Mouse (Mus musculus) C2C12 (cell line): ENCODE measurements around the gene Fam228b. TPM values are rescaled to one million over a fixed set of nuclear protein-coding genes. Genes with fewer than 3 reads are reported as not detected.

Experiments used
- H3K27me3 ChIP-seq: one replicate; pipeline ENCODE4 v1.6.1; 2011; ENCODE audit not compliant: control insufficient read depth, insufficient read depth, insufficient read length
- H3K36me3 ChIP-seq: one replicate; pipeline ENCODE4 v1.6.1; 2011; ENCODE audit not compliant: control insufficient read depth, insufficient read depth
- H3K4me3 ChIP-seq: one replicate; pipeline ENCODE4 v1.5.1; 2011; ENCODE audit warnings: mild to moderate bottlenecking, control low read depth; ENCODE audit not compliant: poor library complexity, insufficient read depth, severe bottlenecking
- H3K79me2 ChIP-seq: one replicate; pipeline ENCODE4 v1.6.1; 2011; ENCODE audit not compliant: control insufficient read depth, insufficient read depth
- H3K79me3 ChIP-seq: one replicate; pipeline ENCODE4 v1.6.1; 2011; ENCODE audit warnings: low read depth, control low read depth
- H3ac ChIP-seq: one replicate; pipeline ENCODE3; 2011; ENCODE audit warnings: low read depth; ENCODE audit not compliant: control insufficient read depth, insufficient read length
- CEBPB ChIP-seq: IDR thresholded peaks from one replicate; pipeline ENCODE4 v1.6.1; 2011; ENCODE audit warnings: low read depth, mild to moderate bottlenecking, control low read depth, moderate library complexity
- CTCF ChIP-seq: IDR thresholded peaks from one replicate; pipeline ENCODE4 v1.5.1; 2011; ENCODE audit not compliant: control insufficient read depth, insufficient read depth, insufficient read length
- FOSL1 ChIP-seq: IDR thresholded peaks from one replicate; pipeline ENCODE4 v1.8.0; 2011; ENCODE audit warnings: mild to moderate bottlenecking, low read length; ENCODE audit not compliant: poor library complexity, insufficient read depth, severe bottlenecking
- MAX ChIP-seq: IDR thresholded peaks from one replicate; pipeline ENCODE4 v1.6.1; 2011; ENCODE audit warnings: mild to moderate bottlenecking, control low read depth
- MYOD1 ChIP-seq: IDR thresholded peaks from one replicate; pipeline ENCODE4 v1.6.1; 2011; ENCODE audit warnings: low read depth; ENCODE audit not compliant: control insufficient read depth, insufficient read length
- MYOG ChIP-seq: IDR thresholded peaks from one replicate; pipeline ENCODE4 v1.6.1; 2011; ENCODE audit not compliant: control insufficient read depth, insufficient read length; ENCODE audit errors: extremely low read depth
- USF1 ChIP-seq: IDR thresholded peaks from one replicate; pipeline ENCODE4 v1.6.1; 2011; ENCODE audit warnings: low read depth, mild to moderate bottlenecking, control low read depth, moderate library complexity
- polyA plus RNA-seq: library from polyadenylated mRNA; unstranded; fragments of >200 nt; fragmentation: generic; extraction: Trizol; gene quantifications from one replicate; pipeline ENCODE4 v1.2.1, GENCODE M21; 2012; ENCODE audit warnings: missing spikeins

Gene Fam228b
- polyA plus RNA-seq, 1 experiment = 0.01 TPM

DNA sequence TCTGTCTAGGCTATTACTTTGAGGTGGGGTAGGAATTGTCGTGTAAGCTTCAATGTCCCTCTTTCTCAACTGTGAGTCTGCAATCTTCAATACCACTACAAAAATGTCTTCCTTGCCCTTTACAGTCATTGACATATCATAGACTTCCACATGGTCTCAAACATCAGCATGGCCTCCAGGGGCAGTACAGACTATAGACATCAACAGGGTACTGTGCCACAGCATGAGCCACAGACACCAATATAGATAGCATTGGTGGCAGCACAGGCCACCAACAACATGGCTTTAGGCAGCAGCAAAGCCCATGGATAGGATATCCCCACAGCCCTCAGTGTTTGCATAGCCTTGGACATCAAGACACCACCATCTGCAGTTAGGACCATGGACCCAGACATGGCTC lies 12.2 kb upstream of the Fam228b start:
- no peak overlapping the region for H3ac ChIP-seq
- TF ChIP-seq USF1 (no peak), MAX (no peak), CEBPB (no peak), MYOD1 (no peak), MYOG (no peak), CTCF (no peak)
- H3K79me3 ChIP-seq = no peaks in the 10 kb centered on the region
- no peaks in the 10 kb centered on the region for H3K79me2 ChIP-seq
- H3K27me3 ChIP-seq = no peaks in the 10 kb centered on the region
- H3K4me3 ChIP-seq = no peak overlapping the region
- no peaks in the 10 kb centered on the region for H3K36me3 ChIP-seq

DNA sequence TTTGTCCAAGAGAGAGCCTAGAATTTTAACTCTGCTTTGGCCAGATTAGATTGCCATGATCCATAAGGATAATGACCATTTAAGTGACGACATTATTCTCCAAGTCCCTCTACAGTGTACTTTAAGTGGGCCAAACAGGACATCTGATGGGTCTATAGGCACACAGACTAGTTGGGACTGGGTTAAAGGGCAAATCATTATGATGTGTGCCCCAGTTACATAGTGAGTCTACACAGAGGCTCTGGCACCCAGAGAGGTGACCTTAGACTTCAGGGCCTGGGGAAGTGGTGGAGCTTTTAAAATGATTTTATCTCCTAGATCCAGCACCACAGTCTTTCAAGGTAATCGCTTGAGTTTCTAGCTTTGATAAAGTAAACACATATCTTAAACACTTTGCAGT lies 11.2 kb upstream of the Fam228b start:
- H3K79me3 ChIP-seq = no peaks in the 10 kb centered on the region
- no peak overlapping the region for H3ac ChIP-seq
- TF ChIP-seq USF1 (no peak), CTCF (no peak), MYOG (no peak), FOSL1 (no peak)
- no peaks in the 10 kb centered on the region for H3K36me3 ChIP-seq
- no peaks in the 10 kb centered on the region for H3K79me2 ChIP-seq
- no peak overlapping the region for H3K4me3 ChIP-seq
- H3K27me3 ChIP-seq = no peaks in the 10 kb centered on the region

DNA sequence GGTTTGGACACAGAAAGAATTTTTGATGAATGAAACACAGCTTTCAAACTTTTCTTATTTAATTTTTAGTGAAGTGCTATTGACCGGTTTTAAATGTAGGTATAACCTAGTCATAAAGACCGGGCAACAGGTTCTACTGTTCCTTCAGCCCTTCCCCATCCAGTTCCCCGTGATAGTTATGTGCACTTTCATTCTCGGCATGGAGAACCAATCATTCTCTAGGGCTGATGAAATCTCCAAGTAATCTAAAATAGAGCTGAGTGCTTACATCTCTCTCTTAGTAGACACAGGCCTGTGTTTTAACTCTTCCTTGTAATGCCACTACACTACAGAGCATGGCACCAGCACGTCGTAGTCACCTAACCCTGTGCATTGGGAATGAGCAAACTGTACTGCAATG lies 8.7 kb upstream of the Fam228b start:
- no peak overlapping the region for H3ac ChIP-seq
- no peaks in the 10 kb centered on the region for H3K36me3 ChIP-seq
- no peaks in the 10 kb centered on the region for H3K79me2 ChIP-seq
- H3K79me3 ChIP-seq = no peaks in the 10 kb centered on the region
- TF ChIP-seq CTCF (no peak), MYOD1 (no peak), USF1 (no peak), FOSL1 (no peak), MYOG (no peak), CEBPB (no peak)
- no peak overlapping the region for H3K4me3 ChIP-seq
- H3K27me3 ChIP-seq = no peaks in the 10 kb centered on the region

DNA sequence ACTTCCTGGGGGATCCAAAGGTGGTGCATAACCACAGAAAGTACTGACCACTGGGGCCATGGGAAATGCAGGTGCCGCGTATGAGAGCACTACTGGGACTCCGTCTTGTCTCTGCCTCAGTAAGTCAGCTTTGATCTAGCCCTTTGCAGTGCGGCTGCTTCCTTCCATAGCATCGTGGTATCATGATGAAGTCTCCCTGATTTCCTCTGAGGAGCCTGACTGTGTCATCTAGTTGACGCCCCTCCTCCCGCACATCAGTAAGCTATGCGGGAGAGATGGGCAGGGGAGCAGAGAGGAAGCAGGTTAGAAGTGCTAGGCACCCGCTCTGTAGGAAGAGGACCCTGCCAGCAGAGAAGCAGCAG lies 6.5 kb upstream of the Fam228b start:
- Histone ChIP-seq H3K4me3 (no peak overlapping the region), H3K36me3 (no peaks in the 10 kb centered on the region), H3K79me2 (no peaks in the 10 kb centered on the region), H3ac (no peak overlapping the region), H3K79me3 (no peaks in the 10 kb centered on the region), H3K27me3 (no peaks in the 10 kb centered on the region)
- TF ChIP-seq CEBPB = no peak
- TF ChIP-seq MAX = no peak
- no peak for TF ChIP-seq MYOD1
- TF ChIP-seq MYOG = no peak
- no peak for TF ChIP-seq FOSL1
- TF ChIP-seq USF1 = no peak
- TF ChIP-seq CTCF = no peak

DNA sequence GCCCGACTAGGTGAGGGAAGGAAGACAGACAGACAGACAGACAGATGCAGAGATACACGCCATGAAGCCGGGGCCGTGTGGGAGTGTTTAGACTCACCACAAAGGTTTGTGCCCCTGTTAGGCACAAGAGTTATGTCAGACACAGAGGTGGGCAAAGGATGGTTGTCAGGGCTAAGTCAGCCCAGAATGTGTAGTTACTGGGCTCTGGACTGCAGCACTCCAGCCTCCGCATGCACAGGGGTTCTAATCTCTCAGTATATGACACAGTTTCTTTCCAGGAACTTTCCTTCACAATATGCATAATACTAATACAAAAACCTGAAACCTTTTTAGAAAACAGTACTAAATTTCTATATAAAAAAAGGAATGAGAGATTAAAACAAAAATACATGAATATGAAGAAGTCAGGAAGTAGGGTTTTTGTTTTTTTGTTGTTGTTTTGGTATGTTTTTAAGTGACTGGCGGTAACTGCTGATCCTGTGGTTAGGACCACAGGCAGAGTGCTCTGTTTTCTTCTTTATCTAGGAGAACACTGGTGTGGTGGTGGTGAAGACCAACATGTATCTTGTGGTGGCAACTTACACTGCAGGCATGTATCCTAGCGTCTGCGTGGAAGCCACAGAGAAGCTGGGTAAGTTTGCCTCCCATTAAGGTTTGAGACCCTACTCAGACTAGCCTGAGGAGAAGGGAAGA lies 6.0 kb upstream of the Fam228b start:
- Histone ChIP-seq H3K4me3 (no peak overlapping the region), H3K27me3 (no peaks in the 10 kb centered on the region), H3ac (no peak overlapping the region), H3K79me2 (no peaks in the 10 kb centered on the region), H3K79me3 (no peaks in the 10 kb centered on the region), H3K36me3 (no peaks in the 10 kb centered on the region)
- TF ChIP-seq MAX (no peak), FOSL1 (no peak), MYOD1 (no peak), CTCF (no peak), USF1 (no peak), MYOG (no peak), CEBPB (no peak)

DNA sequence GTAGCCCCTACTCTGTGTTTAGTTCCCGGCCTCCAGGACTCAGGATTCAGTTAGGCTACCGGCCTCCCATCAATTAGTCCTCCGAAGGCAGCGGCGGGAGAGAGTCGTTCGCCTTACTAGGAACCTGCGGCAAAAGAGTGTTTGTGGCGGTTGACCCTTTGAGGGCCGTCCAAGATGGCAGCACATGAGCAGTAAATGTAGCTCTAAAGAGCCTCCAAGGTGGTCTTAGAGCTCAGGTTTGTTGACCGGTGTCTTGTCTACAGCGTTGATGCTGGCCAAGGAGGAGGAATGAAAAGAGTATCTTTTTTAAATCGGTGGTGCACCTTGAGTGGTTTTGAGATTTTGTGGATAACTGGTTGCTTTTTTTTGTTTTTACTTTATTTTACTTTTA lies 261 bp upstream of the Fam228b start:
- H3ac ChIP-seq = no peak overlapping the region
- no peak for TF ChIP-seq MYOG
- no peak for TF ChIP-seq CTCF
- TF ChIP-seq MAX = no peak
- TF ChIP-seq MYOD1 = no peak
- no peak for TF ChIP-seq USF1
- no peak for TF ChIP-seq FOSL1
- no peak for TF ChIP-seq CEBPB
- no peak overlapping the region for H3K4me3 ChIP-seq
- H3K36me3 ChIP-seq = no peaks in the 10 kb centered on the region
- H3K27me3 ChIP-seq = no peaks in the 10 kb centered on the region
- H3K79me2 ChIP-seq = no peaks in the 10 kb centered on the region
- H3K79me3 ChIP-seq = no peaks in the 10 kb centered on the region
